Mouse (Mus musculus): ENCODE data around the gene Hist1h2bf. TPM values are rescaled to one million over a fixed set of nuclear protein-coding genes. Genes with fewer than 3 reads are reported as not detected.
A peak's percentile ranks its signal among the peaks of the same experiment; 100 is the strongest.

The Hist1h2bf gene
- polyA plus RNA-seq, 1 experiment from 2014 or later: not detected

DNA sequence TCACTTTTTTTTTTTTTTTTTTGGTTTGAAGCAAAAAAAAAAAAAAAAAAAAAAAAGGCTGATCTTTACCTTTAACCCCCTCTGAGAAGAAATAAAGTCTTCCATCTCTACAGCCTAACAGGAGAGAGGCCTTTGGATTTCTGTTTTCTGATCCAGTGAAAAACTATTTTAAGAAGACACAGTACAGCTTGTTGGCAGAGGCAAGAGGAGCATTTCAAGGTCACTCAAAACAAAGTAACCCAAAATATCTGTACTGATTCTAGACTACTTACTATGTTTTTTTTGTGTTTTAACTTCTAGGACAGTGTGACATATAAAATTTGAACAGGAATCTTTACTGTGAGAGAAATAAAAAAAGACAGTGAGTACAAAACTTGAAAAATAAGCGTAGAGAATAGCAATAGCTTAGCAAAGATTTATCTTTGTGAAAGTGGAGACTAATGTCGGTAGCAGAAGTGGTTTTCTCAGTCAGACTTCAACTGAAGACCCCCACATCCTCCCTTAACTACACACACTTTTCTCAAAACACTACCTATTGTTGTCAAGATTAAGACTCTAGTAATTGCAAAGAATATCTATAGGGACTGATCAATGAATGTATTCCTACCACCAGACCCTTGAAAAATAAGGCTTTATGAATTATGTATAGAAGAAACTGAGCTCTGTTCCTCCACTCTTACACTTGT lies 44.4 kb downstream of the Hist1h2bf start:
- Histone ChIP-seq H3K9ac (replicated peaks) (peak overlapping the region; percentile 73), H3K9me3 (replicated peaks) (no peaks in the 10 kb centered on the region), H3K27ac (replicated peaks) (peak overlapping the region; percentile 96), H3K4me1 (peaks cover 38% of the 10 kb centered on the region), H3K4me3 (replicated peaks) (peak overlapping the region; percentile 56), H3K4me2 (peak overlapping the region; percentile 87), H3K27me3 (replicated peaks) (no peaks in the 10 kb centered on the region), H3K36me3 (no peaks in the 10 kb centered on the region)
- ATAC-seq (ENCODE audit: low FRiP score): no peak
- 26% methylated on average over 2 of the region's 2 CpGs for WGBS

DNA sequence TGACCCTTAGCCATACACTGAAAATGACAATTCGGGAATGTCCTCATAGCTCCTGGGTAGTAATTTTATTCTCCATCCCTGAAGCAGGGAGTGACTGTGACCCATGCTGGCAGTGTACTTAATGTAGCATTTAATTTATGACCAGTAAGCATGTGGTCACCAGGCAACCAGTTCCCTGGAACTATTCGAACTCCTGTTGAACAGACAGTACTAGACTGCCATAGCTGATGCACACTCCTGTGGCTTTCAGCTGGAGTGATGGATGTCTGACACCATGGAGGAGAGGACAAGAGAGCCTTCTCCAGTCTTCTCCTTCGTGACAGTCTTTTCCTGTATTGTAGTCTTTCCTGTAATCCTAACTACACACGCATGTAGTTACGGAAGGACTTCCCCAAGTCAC lies 45.0 kb downstream of the Hist1h2bf start:
- Histone ChIP-seq H3K36me3 (no peaks in the 10 kb centered on the region), H3K27ac (replicated peaks) (no peak overlapping the region), H3K4me2 (no peak overlapping the region), H3K9ac (replicated peaks) (no peak overlapping the region), H3K4me1 (peaks cover 32% of the 10 kb centered on the region), H3K27me3 (replicated peaks) (no peaks in the 10 kb centered on the region), H3K9me3 (replicated peaks) (no peaks in the 10 kb centered on the region), H3K4me3 (replicated peaks) (no peak overlapping the region)
- WGBS: 33% methylated on average over 5 of the region's 5 CpGs
- no peak for ATAC-seq (ENCODE audit: low FRiP score)

DNA sequence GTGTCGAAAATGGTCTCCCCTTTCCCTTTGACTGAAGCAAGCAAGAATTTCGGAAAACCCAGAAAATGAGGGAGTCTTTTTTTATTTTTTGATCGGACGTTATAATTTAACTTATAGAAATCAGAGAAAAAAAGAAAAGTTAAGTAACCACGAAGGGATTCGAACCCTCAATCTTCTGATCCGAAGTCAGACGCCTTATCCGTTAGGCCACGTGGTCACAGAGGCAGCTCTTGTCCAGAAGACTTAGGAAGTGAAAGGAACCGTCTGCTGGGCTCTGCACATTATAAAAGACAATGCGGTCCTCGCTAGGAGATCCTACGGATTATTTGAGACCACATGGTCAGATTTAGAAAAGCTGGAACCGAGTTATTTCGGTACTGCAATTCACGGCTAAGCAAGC lies 47.7 kb downstream of the Hist1h2bf start:
- Histone ChIP-seq H3K4me2 (peak overlapping the region; percentile 58), H3K27ac (replicated peaks) (peak overlapping the region; percentile 81), H3K36me3 (no peaks in the 10 kb centered on the region), H3K9ac (replicated peaks) (peak overlapping the region; percentile 48; the same call in 1 of the 2 replicates), H3K4me3 (replicated peaks) (peak overlapping the region; percentile 53), H3K4me1 (peaks cover 17% of the 10 kb centered on the region), H3K9me3 (replicated peaks) (no peaks in the 10 kb centered on the region), H3K27me3 (replicated peaks) (no peaks in the 10 kb centered on the region)
- under 1% methylated on average over 17 of the region's 17 CpGs for WGBS
- peak; percentile 60; the same call in 1 of the 2 replicates for ATAC-seq (ENCODE audit: low FRiP score)

DNA sequence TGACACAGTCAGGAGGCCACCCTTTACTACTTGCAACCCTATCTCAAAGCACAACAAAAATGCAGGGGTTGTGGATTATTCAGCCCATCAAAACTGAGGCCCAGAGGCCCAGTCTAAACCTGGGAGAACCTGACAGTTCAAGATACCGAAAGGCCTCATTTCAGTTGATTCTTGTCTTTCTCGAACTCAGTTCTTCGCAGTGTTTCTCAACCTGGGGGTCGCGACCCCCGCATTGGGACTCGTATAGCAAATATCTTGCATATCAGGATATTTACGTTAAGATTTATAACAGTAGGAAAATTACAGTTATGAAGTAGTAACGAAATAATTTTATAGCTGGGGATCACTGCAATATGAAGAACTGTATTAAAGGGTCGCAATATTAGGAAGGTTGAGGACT lies 48.1 kb downstream of the Hist1h2bf start:
- peaks cover 17% of the 10 kb centered on the region for H3K4me1 ChIP-seq
- H3K36me3 ChIP-seq: no peaks in the 10 kb centered on the region
- H3K9ac ChIP-seq (replicated peaks): no peak overlapping the region
- peak overlapping the region; percentile 58 for H3K4me2 ChIP-seq
- no peak for ATAC-seq (ENCODE audit: low FRiP score)
- WGBS: 2% methylated on average over 10 of the region's 10 CpGs
- H3K9me3 ChIP-seq (replicated peaks): no peaks in the 10 kb centered on the region
- H3K27me3 ChIP-seq (replicated peaks): no peaks in the 10 kb centered on the region
- H3K4me3 ChIP-seq (replicated peaks): peak overlapping the region; percentile 53
- no peak overlapping the region for H3K27ac ChIP-seq (replicated peaks)

GRCm38 (mm10) chr13:23524654-23525053 lies 49.3 kb downstream of the Hist1h2bf start:
- 0 out of 2 replicates have a peak, but pooled peaks have one; percentile 13 for ATAC-seq (ENCODE audit: low FRiP score)
- no peaks in the 10 kb centered on the region for H3K9me3 ChIP-seq (replicated peaks)
- peak overlapping the region; percentile 34 for H3K4me2 ChIP-seq
- no peak overlapping the region for H3K27ac ChIP-seq (replicated peaks)
- H3K4me1 ChIP-seq: peaks cover 12% of the 10 kb centered on the region; the same call in 1 of the 2 replicates
- no peaks in the 10 kb centered on the region for H3K36me3 ChIP-seq
- H3K4me3 ChIP-seq (replicated peaks): no peak overlapping the region
- WGBS: 12% methylated on average over 5 of the region's 5 CpGs
- no peak overlapping the region for H3K9ac ChIP-seq (replicated peaks)
- no peaks in the 10 kb centered on the region for H3K27me3 ChIP-seq (replicated peaks)

- Histone ChIP-seq H3K9ac (replicated peaks) (no peak overlapping the region), H3K27me3 (replicated peaks) (no peaks in the 10 kb centered on the region), H3K4me2 (no peak overlapping the region), H3K4me3 (replicated peaks) (no peak overlapping the region), H3K4me1 (peaks cover 14% of the 10 kb centered on the region), H3K9me3 (replicated peaks) (no peaks in the 10 kb centered on the region), H3K36me3 (no peaks in the 10 kb centered on the region), H3K27ac (replicated peaks) (no peak overlapping the region)
- 49% methylated on average over 5 of the region's 5 CpGs for WGBS
- no peak for ATAC-seq (ENCODE audit: low FRiP score)
Measured at GRCm38 (mm10) chr13:23523976-23524375, 50.0 kb downstream of the Hist1h2bf start.

Small RNA genes within 50 kb of the gene (microRNA-seq; reads per million reads assigned to microRNA genes)
- gene Gm44297 (not detected), gene Gm44359 (not detected), gene Gm44394 (not detected)

Other genes with a start within 250 kb of the Hist1h2bf start
- gene Zfp322a, start 205.0 kb downstream of the Hist1h2bf start, polyA plus RNA-seq (2015; fragmentation: Nextera tagmentation; extraction: Ambion mirVana): 46.2 and 49.0 TPM in 2 replicates
- 9.3 and 10.3 TPM in 2 replicates for gene Abt1, start 150.3 kb downstream of the Hist1h2bf start, polyA plus RNA-seq (2015; fragmentation: Nextera tagmentation; extraction: Ambion mirVana)
- 0.15 TPM in 1 of 2 replicates, not detected in the other for gene Btn1a1, start 108.3 kb downstream of the Hist1h2bf start, polyA plus RNA-seq (2015; fragmentation: Nextera tagmentation; extraction: Ambion mirVana)
- 0.14 and 0.22 TPM in 2 replicates for gene Btn2a2, start 85.3 kb downstream of the Hist1h2bf start, polyA plus RNA-seq (2015; fragmentation: Nextera tagmentation; extraction: Ambion mirVana)
- 1.5 and 4.5 TPM in 2 replicates for gene Hist1h4h, start 43.1 kb downstream of the Hist1h2bf start, polyA plus RNA-seq (2015; fragmentation: Nextera tagmentation; extraction: Ambion mirVana)
- gene Hist1h2af, start 40.3 kb downstream of the Hist1h2bf start, polyA plus RNA-seq (2015; fragmentation: Nextera tagmentation; extraction: Ambion mirVana): 0.77 TPM in 1 of 2 replicates, not detected in the other
- gene Hist1h3g, start 38.8 kb downstream of the Hist1h2bf start, polyA plus RNA-seq (2015; fragmentation: Nextera tagmentation; extraction: Ambion mirVana): 0.51 and 0.64 TPM in 2 replicates
- gene Hist1h2bh, start 30.8 kb downstream of the Hist1h2bf start, polyA plus RNA-seq (2015; fragmentation: Nextera tagmentation; extraction: Ambion mirVana): 0.22 and 0.51 TPM in 2 replicates
- gene Hist1h3f, start 30.1 kb downstream of the Hist1h2bf start, polyA plus RNA-seq (2015; fragmentation: Nextera tagmentation; extraction: Ambion mirVana): not detected in 2 replicates
- gene Hist1h4f, start 22.5 kb downstream of the Hist1h2bf start, polyA plus RNA-seq (2015; fragmentation: Nextera tagmentation; extraction: Ambion mirVana): not detected in 2 replicates
- 0.09 and 0.13 TPM in 2 replicates for gene Hist1h1d, start 20.9 kb downstream of the Hist1h2bf start, polyA plus RNA-seq (2015; fragmentation: Nextera tagmentation; extraction: Ambion mirVana)
- gene Hist1h3e, start 11.8 kb downstream of the Hist1h2bf start, polyA plus RNA-seq (2015; fragmentation: Nextera tagmentation; extraction: Ambion mirVana): 1.1 and 1.7 TPM in 2 replicates
- gene Hist1h2ae, start 3.0 kb downstream of the Hist1h2bf start, polyA plus RNA-seq (2015; fragmentation: Nextera tagmentation; extraction: Ambion mirVana): 12.5 and 25.5 TPM in 2 replicates
- gene Hist1h2bg, start 2.8 kb downstream of the Hist1h2bf start, polyA plus RNA-seq (2015; fragmentation: Nextera tagmentation; extraction: Ambion mirVana): 2.2 and 2.9 TPM in 2 replicates
- 0.97 TPM in 1 of 2 replicates, not detected in the other for gene Hist1h2ad, start 185 bp upstream of the Hist1h2bf start, polyA plus RNA-seq (2015; fragmentation: Nextera tagmentation; extraction: Ambion mirVana)
- 0.88 and 2.0 TPM in 2 replicates for gene Hist1h3d, start 1.6 kb upstream of the Hist1h2bf start, polyA plus RNA-seq (2015; fragmentation: Nextera tagmentation; extraction: Ambion mirVana)
- 31.8 and 54.1 TPM in 2 replicates for gene Hist1h4d, start 7.4 kb upstream of the Hist1h2bf start, polyA plus RNA-seq (2015; fragmentation: Nextera tagmentation; extraction: Ambion mirVana)
- gene Hist1h2be, start 46.9 kb upstream of the Hist1h2bf start, polyA plus RNA-seq (2015; fragmentation: Nextera tagmentation; extraction: Ambion mirVana): 1.7 and 2.0 TPM in 2 replicates
- 4.3 and 7.0 TPM in 2 replicates for gene Hist1h1e, start 48.4 kb upstream of the Hist1h2bf start, polyA plus RNA-seq (2015; fragmentation: Nextera tagmentation; extraction: Ambion mirVana)
- gene Hist1h2ac, start 109.8 kb upstream of the Hist1h2bf start, polyA plus RNA-seq (2015; fragmentation: Nextera tagmentation; extraction: Ambion mirVana): 0.26 and 0.54 TPM in 2 replicates
- gene Hist1h2bc, start 110.0 kb upstream of the Hist1h2bf start, polyA plus RNA-seq (2015; fragmentation: Nextera tagmentation; extraction: Ambion mirVana): 18.4 and 26.8 TPM in 2 replicates
- not detected in 2 replicates for gene Hist1h1t, start 121.6 kb upstream of the Hist1h2bf start, polyA plus RNA-seq (2015; fragmentation: Nextera tagmentation; extraction: Ambion mirVana)
- gene Hist1h4c, start 124.3 kb upstream of the Hist1h2bf start, polyA plus RNA-seq (2015; fragmentation: Nextera tagmentation; extraction: Ambion mirVana): 2.7 and 2.8 TPM in 2 replicates
- gene Hfe, start 136.7 kb upstream of the Hist1h2bf start, polyA plus RNA-seq (2015; fragmentation: Nextera tagmentation; extraction: Ambion mirVana): 3.7 and 4.6 TPM in 2 replicates
- 7.4 and 13.8 TPM in 2 replicates for gene Hist1h1c, start 164.6 kb upstream of the Hist1h2bf start, polyA plus RNA-seq (2015; fragmentation: Nextera tagmentation; extraction: Ambion mirVana)
- 0.78 and 2.4 TPM in 2 replicates for gene Hist1h3c, start 171.4 kb upstream of the Hist1h2bf start, polyA plus RNA-seq (2015; fragmentation: Nextera tagmentation; extraction: Ambion mirVana)
- gene Hist1h2bb, start 172.5 kb upstream of the Hist1h2bf start, polyA plus RNA-seq (2015; fragmentation: Nextera tagmentation; extraction: Ambion mirVana): 0.83 TPM in 1 of 2 replicates, not detected in the other
- gene Hist1h2ab, start 176.9 kb upstream of the Hist1h2bf start, polyA plus RNA-seq (2015; fragmentation: Nextera tagmentation; extraction: Ambion mirVana): 3.0 and 12.1 TPM in 2 replicates
- 1.2 and 2.0 TPM in 2 replicates for gene Hist1h3b, start 178.1 kb upstream of the Hist1h2bf start, polyA plus RNA-seq (2015; fragmentation: Nextera tagmentation; extraction: Ambion mirVana)
- gene Hist1h4b, start 182.8 kb upstream of the Hist1h2bf start, polyA plus RNA-seq (2015; fragmentation: Nextera tagmentation; extraction: Ambion mirVana): 1.0 and 2.6 TPM in 2 replicates
- gene Hist1h4a, start 187.0 kb upstream of the Hist1h2bf start, polyA plus RNA-seq (2015; fragmentation: Nextera tagmentation; extraction: Ambion mirVana): not detected in 2 replicates
- 1.4 and 2.3 TPM in 2 replicates for gene Hist1h3a, start 188.2 kb upstream of the Hist1h2bf start, polyA plus RNA-seq (2015; fragmentation: Nextera tagmentation; extraction: Ambion mirVana)
- gene Hist1h1a, start 189.5 kb upstream of the Hist1h2bf start, polyA plus RNA-seq (2015; fragmentation: Nextera tagmentation; extraction: Ambion mirVana): 0.44 and 0.60 TPM in 2 replicates
- 0.09 TPM in 1 of 2 replicates, not detected in the other for gene Trim38, start 195.7 kb upstream of the Hist1h2bf start, polyA plus RNA-seq (2015; fragmentation: Nextera tagmentation; extraction: Ambion mirVana)
- not detected in 2 replicates for gene Slc17a2, start 232.8 kb upstream of the Hist1h2bf start, polyA plus RNA-seq (2015; fragmentation: Nextera tagmentation; extraction: Ambion mirVana)